Mouse (Mus musculus): ENCODE measurements at regions not wholly inside any gene's neighbourhood (a gene's known extent, or its start where the extent isn't known, plus 50 kb on each side); places are given as distances from the start of the nearest gene placed in this dataset.
"Not testable (repeated sequence)": the region's sequence is repeated elsewhere in the genome, so short reads cannot be mapped to it uniquely, and the experiment has no call there.

DNA sequence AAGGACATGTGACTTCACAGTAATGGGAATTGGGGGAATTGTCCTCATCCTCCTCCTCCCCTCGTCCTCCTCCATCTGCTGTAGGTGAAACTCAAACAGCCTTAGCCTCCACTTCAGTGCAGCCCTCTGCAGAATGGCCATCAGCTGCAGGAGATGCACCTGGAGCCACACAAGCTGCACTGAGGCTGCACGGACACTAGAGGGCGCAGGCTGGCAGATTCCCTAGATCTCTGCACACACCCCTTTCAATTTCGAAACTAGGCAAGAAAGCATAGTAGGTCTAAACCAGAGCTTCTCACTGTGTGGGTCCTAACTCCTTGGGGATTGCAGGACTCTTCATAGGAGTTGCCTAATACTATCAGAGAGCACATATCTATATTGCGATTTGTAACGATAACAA is 106.2 kb upstream of the Asap2 start:
- H3K9ac ChIP-seq (ENCODE audit: insufficient read depth, low read depth); H3K4me3 ChIP-seq (replicated peaks in 1 of 3; ENCODE audit: low read depth in 2 of 3, low read length in 2 of 3, poor library complexity in 1 of 3); H3K79me2 ChIP-seq (replicated peaks; ENCODE audit: control insufficient read depth, extremely low read depth, insufficient read depth, poor library complexity, severe bottlenecking); DNase-seq (ENCODE audit: extremely low read depth); dilution Hi-C loops (cut with MboI; ENCODE audit: extremely low pct_ligation_motif_present, extremely low pct_unique_long_range_greater_than_20kb, low sequenced_read_pairs); H3K9me3 ChIP-seq (replicated peaks; ENCODE audit: low read length); H3K27ac ChIP-seq (ENCODE audit: insufficient read depth, low read depth); H3K27me3 ChIP-seq (replicated peaks); H3K4me2 ChIP-seq (ENCODE audit: insufficient read depth, low read depth, poor library complexity, severe bottlenecking); in situ Hi-C loops (cut with MboI; ENCODE audit: low pct_ligation_motif_present, low pct_unique_long_range_greater_than_20kb, low sequenced_read_pairs); H3K36me3 ChIP-seq (replicated peaks in 1 of 2; ENCODE audit: control insufficient read depth in 1 of 2, insufficient read depth in 1 of 2, low read length in 1 of 2); H3K4me1 ChIP-seq (ENCODE audit: control insufficient read depth in 1 of 2, insufficient read depth in 2 of 2): not testable (repeated sequence)
- 0 out of 4 replicates have a peak, but pooled peaks of 1 of the 2 experiments have one; percentile 4 for TF ChIP-seq CTCF (conservative IDR thresholded peaks at IDR 0.05 in 1 of 2, IDR thresholded peaks at IDR 0.05 in 1 of 2; ENCODE audit: low read depth in 2 of 2, low read length in 2 of 2)

- peak overlapping the region; percentile 10 to 89 (median 51) for H3K4me3 ChIP-seq (replicated peaks in 1 of 3; ENCODE audit: low read depth in 2 of 3, low read length in 2 of 3, poor library complexity in 1 of 3)
- TF ChIP-seq POLR2A (IDR thresholded peaks at IDR 0.05; ENCODE audit: low read depth, low read length) (peak; percentile 62), TCF12 (IDR thresholded peaks at IDR 0.05; ENCODE audit: low read depth, low read length) (0 out of 2 replicates have a peak, but pooled peaks have one; percentile 18), NELFE (IDR thresholded peaks at IDR 0.05; ENCODE audit: low read depth, low read length) (0 out of 2 replicates have a peak, but pooled peaks have one; percentile 38), MXI1 (IDR thresholded peaks at IDR 0.05; ENCODE audit: low read depth, low read length) (0 out of 2 replicates have a peak, but pooled peaks have one; percentile 35)
- H3K79me2 ChIP-seq (replicated peaks; ENCODE audit: control insufficient read depth, extremely low read depth, insufficient read depth, poor library complexity, severe bottlenecking); in situ Hi-C loops (cut with MboI; ENCODE audit: low pct_ligation_motif_present, low pct_unique_long_range_greater_than_20kb, low sequenced_read_pairs); H3K4me1 ChIP-seq (ENCODE audit: control insufficient read depth in 1 of 2, insufficient read depth in 2 of 2); H3K9me3 ChIP-seq (replicated peaks; ENCODE audit: low read length); H3K27me3 ChIP-seq (replicated peaks); H3K36me3 ChIP-seq (replicated peaks in 1 of 2; ENCODE audit: control insufficient read depth in 1 of 2, insufficient read depth in 1 of 2, low read length in 1 of 2); dilution Hi-C loops (cut with MboI; ENCODE audit: extremely low pct_ligation_motif_present, extremely low pct_unique_long_range_greater_than_20kb, low sequenced_read_pairs): not testable (repeated sequence)
- 0 out of 2 replicates have a peak overlapping the region, but pooled peaks have one; percentile 4 for H3K4me2 ChIP-seq (ENCODE audit: insufficient read depth, low read depth, poor library complexity, severe bottlenecking)
- H3K27ac ChIP-seq (ENCODE audit: insufficient read depth, low read depth) = 0 out of 2 replicates have a peak overlapping the region, but pooled peaks have one; percentile 52
- peak overlapping the region; percentile 80; the same call in 1 of the 2 replicates for H3K9ac ChIP-seq (ENCODE audit: insufficient read depth, low read depth)
- DNase-seq (ENCODE audit: extremely low read depth) = peak; percentile 29
Observed at GRCm38 (mm10) chr12:20920653-20921397, 69.4 kb upstream of the Asap2 start.

DNA sequence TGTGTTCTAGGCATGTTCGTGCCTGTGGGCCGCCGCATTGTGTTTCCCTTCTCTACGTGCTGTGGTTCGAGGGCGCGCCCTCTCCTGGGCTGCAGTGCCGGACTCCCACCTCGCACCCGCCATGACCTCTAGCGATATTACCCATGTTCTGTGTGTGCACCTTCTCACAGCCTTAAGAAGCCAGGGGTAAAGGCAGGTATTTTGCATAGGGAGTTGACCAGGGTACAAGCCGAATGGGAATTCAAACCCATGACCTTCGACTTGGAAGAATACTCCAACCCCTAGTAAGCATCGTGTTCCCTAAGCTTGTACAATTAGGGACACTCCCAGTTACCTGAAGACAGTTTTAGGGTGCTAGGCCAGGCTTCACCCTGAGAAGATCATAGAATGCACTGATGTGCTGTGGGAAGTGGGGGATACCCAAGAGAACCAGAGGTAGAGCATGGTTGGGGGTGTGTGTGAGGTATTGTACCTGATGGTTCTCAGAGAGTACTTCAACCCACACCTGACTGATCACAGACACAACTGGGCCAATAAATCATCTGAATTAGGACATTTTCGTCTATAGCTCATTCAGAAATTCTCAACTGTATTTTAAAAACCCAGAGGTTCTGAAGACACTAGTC is 68.7 kb upstream of the Asap2 start:
- H3K9ac ChIP-seq (ENCODE audit: insufficient read depth, low read depth); H3K79me2 ChIP-seq (replicated peaks; ENCODE audit: control insufficient read depth, extremely low read depth, insufficient read depth, poor library complexity, severe bottlenecking); H3K36me3 ChIP-seq (replicated peaks in 1 of 2; ENCODE audit: control insufficient read depth in 1 of 2, insufficient read depth in 1 of 2, low read length in 1 of 2); dilution Hi-C loops (cut with MboI; ENCODE audit: extremely low pct_ligation_motif_present, extremely low pct_unique_long_range_greater_than_20kb, low sequenced_read_pairs); H3K9me3 ChIP-seq (replicated peaks; ENCODE audit: low read length); H3K4me2 ChIP-seq (ENCODE audit: insufficient read depth, low read depth, poor library complexity, severe bottlenecking); H3K27me3 ChIP-seq (replicated peaks); H3K27ac ChIP-seq (ENCODE audit: insufficient read depth, low read depth); in situ Hi-C loops (cut with MboI; ENCODE audit: low pct_ligation_motif_present, low pct_unique_long_range_greater_than_20kb, low sequenced_read_pairs); H3K4me1 ChIP-seq (ENCODE audit: control insufficient read depth in 1 of 2, insufficient read depth in 2 of 2): not testable (repeated sequence)
- peak overlapping the region in 1 of 3 experiments; percentile 50 for H3K4me3 ChIP-seq (replicated peaks in 1 of 3; ENCODE audit: low read depth in 2 of 3, low read length in 2 of 3, poor library complexity in 1 of 3)
- peak; percentile 0 for DNase-seq (ENCODE audit: extremely low read depth)
- 0 out of 2 replicates have a peak, but pooled peaks have one; percentile 5 for TF ChIP-seq TCF12 (IDR thresholded peaks at IDR 0.05; ENCODE audit: low read depth, low read length)
